Mouse (Mus musculus): ENCODE results near the gene Ptprj.
A peak's percentile ranks its signal among the peaks of the same experiment; 100 is the strongest.

Gene Ptprj

DNA sequence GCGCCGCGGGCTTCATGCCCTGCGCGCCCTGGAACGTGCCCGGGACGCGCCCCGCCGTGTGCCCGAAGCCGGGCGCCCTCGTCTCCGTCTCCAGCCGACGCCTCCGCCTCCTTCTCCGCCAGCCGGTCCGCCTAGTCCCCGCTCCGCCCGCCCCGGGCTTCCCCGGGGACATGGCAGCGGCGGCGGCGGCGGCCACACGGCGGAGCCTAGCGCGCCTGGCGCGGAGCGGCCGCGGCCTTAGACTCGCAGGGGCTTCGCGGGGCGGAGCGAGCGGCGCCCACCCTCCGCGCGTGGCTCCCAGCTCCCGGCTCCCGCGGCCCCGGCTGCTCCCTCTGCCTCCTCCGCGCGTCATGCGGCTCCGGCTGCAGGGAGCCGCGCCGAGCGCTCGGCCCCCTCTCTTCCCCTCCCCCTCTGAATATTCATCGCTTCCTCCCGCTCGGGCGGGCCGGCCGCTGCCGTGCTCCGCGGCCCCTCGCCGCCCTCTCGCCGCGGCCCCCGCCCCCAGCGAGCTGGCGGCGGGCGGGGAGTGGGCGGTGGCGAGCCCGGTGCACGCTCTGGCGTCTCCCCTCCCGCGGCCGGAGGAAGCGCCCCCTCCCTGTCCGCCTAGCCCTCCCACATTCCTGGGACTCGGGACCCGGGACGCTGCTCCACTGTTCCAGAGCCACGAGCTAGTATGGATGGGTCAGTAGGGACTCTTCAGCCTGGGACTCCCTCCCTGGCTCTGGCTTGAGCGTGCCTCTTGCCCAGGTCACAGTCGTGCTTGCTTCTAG, at the start of gene Ptprj:
Ptprj (minus strand) TSS at position 412 of the 770 bp plus-strand sequence.
- peak; percentile 38 for DNase-seq (ENCODE audit: low spot score)

DNA sequence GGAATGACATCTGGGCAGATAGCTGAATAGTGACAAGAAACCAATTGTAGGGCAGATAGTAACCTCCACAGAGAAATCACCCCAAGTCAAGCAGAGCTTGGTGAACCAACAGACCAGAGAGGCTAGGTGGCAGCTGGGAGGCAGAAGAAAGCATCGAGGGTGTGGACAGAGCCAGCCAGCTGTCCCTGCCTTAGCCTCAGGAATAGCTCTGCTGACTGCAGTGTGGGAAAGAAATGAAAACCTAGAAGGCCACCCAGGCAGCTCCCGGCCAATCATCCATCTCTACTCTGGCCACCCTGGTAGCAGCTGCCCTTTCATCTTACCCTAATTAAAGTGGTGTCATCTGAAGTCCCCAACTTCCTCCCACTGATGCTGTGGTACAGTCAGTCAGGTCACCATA, 49.1 kb upstream of the Ptprj start:
- DNase-seq (ENCODE audit: low spot score), result no peak

- DNase-seq (ENCODE audit: low spot score), result no peak
Measured at GRCm38 (mm10) chr2:90628261-90628660, 47.8 kb upstream of the Ptprj start.

- DNase-seq (ENCODE audit: low spot score), result peak; percentile 42
Measured at GRCm38 (mm10) chr2:90624920-90625319, 44.5 kb upstream of the Ptprj start.

- peak; percentile 27 for DNase-seq (ENCODE audit: low spot score)
Measured at GRCm38 (mm10) chr2:90624339-90624738, 43.9 kb upstream of the Ptprj start.

DNA sequence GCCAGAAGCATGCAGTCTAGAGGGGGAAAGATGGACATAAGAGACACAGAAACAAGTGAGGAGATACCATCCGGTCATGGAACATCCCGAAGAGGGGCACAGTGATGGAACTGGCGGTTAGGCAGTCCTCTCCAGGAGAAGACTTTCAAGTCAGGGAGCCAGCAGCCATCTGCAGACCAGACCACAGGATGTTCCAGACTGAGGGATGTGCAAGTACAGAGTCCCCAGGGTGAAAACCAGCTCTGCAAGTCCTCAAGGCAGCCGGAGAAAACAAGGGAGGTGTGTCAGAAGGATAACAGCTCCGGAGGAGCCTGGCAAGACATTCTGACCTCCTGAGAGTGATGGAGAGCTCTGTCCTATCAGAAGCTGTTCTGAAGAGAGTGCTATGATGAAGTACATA, 40.4 kb upstream of the Ptprj start:
- no peak for DNase-seq (ENCODE audit: low spot score)

- DNase-seq (ENCODE audit: low spot score), result no peak
Measured at GRCm38 (mm10) chr2:90619648-90620047, 39.2 kb upstream of the Ptprj start.

DNA sequence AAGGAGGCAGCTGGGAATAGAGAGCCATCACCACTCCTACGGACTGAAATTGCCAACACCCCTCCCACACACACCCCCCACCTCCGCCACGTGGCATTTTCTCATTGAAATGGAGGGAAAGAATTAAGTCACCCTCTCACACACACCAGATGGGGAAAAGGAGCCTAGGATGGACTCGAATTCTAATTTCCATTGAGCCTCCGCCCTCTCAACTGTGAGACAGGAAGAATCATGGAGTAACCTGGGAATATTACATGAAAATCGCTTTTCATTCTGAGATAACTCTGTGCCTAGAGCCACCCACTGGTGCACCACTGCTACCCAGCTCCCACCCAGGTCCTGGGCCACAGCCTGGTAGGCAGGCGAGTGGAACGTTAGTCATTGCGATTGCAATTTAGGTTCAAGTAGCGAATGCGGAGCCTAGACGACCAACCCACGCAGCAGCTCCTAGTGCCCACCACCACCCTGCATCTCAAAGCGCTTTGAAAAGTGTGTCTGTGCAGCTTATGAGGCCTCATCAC, 34.3 kb upstream of the Ptprj start:
- no peak for DNase-seq (ENCODE audit: low spot score)

DNA sequence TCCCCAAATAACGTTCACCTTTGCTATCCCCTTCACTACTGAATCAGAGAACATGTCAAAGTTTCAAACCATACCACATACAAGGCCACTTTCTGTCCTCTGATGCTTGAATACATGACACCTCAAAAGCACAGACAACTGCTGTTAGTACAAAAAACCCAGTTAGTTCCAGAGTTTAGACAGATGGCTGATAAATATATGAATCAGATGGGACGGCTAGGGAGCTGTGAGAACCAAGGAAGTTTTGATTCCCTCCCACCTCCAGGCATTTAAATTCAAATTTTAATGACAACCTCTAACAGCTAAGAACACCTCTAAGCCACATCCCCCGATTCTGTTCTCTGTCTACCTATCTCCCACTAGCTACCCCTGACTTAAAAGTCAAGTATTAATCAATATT, 33.1 kb upstream of the Ptprj start:
- no peak for DNase-seq (ENCODE audit: low spot score)

GRCm38 (mm10) chr2:90613006-90613405, 32.6 kb upstream of the Ptprj start:
- DNase-seq (ENCODE audit: low spot score), result no peak

GRCm38 (mm10) chr2:90611959-90612571, 31.6 kb upstream of the Ptprj start:
- peak; percentile 38 for DNase-seq (ENCODE audit: low spot score)

DNA sequence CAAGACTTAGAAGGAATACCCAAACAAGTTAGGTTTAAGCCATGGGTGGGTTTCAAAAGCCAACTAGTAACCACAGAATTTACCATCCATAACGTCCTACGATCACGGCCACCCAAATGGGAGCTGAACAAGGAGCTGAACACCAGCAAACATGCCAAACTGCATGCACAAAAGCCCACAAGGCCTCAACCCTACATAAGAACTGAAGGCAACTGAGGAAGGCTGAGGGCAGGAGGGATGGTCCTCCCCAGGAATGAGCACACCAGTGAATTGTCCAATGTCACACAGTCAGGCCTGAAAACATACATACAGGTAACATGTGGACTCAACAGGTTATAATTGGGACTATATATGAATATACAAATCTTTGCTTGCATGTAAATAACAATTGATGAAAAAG, 20.6 kb upstream of the Ptprj start:
- DNase-seq (ENCODE audit: low spot score), result no peak

DNA sequence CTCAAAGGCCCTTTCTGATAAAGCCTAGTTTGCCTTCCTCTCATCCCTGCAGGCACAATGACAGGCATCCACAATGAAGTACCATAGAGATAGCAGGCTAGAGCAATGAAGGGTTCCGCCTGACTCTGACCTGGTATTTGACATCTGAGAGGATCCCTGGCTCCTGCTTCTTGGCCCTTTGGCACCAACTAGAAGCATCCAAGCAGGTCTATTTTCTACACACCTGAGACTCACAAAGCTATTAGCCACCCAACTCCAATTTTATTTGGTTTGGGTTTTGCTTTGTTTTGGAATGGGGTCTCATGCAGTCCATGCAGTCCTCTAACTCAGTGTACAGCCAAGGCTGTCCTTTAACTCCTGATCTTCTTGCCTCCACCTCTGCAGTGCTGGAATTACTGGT, 7.7 kb upstream of the Ptprj start:
- DNase-seq (ENCODE audit: low spot score), result no peak

DNA sequence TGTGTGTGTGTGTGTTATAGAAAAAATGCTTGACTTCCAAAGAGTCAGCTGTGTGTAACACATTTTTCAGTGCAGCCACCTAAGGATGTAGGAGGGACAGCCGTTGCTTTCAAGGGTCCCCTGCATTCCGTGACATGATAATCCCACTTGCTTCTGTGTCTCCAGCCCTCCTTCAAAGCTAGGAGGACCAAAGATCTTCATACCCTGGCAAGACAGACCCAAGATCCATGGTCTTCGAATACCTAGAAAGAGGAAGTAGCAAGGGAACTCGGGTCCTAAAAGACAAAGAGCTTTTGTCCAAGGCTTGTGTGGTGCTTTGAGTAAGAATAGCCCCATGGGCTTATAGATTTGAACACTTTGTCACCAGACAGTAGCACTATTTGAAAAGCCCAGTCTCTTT, 4.1 kb upstream of the Ptprj start:
- no peak for DNase-seq (ENCODE audit: low spot score)

- DNase-seq (ENCODE audit: low spot score), result no peak
Measured at GRCm38 (mm10) chr2:90583628-90584131, 3.2 kb upstream of the Ptprj start.

DNA sequence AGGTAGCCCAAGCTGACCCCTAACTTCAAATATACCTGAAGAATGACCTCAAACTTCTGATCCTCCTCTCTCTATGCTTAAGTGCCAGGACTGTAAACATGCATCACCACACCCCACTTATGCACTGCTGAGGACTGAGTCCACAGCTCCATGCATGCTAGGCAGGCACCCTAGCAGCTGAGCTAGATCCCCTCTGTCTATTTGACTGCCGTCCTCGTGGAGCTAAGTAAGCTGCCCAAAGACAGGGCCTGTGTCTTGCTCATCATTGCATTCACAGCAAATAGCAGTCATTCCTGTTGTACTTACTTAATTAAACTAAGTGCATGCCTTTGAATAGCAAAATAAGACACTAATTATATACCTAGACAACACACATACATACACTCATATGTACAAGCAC, 2.4 kb upstream of the Ptprj start:
- DNase-seq (ENCODE audit: low spot score), result no peak

- no peak for DNase-seq (ENCODE audit: low spot score)
Measured at GRCm38 (mm10) chr2:90582311-90582710, 1.9 kb upstream of the Ptprj start.

- no peak for DNase-seq (ENCODE audit: low spot score)
Measured at GRCm38 (mm10) chr2:90581796-90582125, 1.3 kb upstream of the Ptprj start.

DNA sequence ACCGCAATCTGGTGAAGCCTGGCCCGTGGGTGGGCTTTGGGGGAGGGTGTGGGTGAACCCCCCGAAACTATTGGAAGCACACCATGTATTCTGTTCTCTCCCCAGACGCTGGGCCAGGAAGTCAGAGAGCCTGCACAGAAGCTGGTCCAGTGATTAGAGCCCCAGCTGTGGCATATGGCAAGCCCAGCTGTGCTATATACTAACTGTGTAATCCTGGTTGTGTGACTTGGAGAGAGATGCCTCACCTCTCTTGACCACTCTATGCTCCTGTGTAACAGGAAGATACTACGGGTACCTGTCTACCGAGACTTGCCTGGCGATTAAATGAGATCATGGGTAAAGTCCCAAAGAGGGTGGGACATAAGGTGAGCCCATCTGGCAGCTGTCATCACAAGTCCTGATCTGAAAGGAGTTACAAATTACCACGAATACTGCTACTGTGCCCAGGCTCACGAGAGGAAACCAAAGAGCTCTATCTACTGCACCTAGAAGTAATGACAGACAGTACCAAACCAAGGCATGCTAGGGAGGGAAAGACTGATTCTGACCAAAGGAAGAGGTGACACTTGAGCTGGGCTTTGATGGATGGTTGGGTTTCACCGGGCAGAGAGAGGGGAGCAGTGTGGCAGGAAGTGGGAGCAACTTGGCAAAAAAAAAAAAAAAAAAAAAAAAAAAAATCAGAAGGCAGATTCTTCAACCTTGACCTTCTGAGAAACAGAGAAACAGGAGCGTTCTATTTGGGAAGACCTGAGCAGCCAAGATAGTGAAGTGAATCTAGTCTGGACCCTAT, 754 bp upstream of the Ptprj start:
- DNase-seq (ENCODE audit: low spot score), result no peak

DNA sequence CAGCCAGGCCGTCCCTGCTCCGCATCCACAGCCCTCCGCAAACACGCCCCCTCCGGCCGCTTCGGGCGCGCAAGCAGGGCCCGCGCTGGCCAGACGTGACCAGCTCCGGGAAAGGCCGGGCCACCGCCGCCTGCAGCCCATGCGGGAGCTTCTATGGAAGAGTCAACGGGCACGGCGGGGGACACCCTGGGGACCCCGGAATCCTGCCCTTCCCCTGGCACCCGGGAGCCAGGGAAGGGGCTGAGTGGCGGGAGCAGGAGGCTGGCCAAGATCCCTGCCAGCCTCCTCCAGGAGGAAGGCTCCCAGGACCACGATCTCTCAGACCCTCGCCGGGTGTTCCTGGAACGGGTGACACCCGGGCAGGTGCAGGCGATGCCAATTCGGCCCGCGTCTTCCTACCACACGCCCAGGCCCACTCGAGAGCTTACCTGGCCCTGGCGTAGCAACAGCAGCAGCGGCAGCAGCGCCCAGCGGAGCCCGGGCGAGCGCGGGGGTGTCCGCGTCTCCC, 665 bp downstream of the Ptprj start:
- peak; percentile 34 for DNase-seq (ENCODE audit: low spot score)

- DNase-seq (ENCODE audit: low spot score), result no peak
Measured at GRCm38 (mm10) chr2:90579038-90579727, 1.3 kb downstream of the Ptprj start.

All from ovary, postnatal 14 days (tissue).